Mouse (Mus musculus): ENCODE measurements around the gene Chsy1. TPM values are rescaled to one million over a fixed set of nuclear protein-coding genes. Genes with fewer than 3 reads are reported as not detected.

Chsy1 gene
- polyA plus RNA-seq, 1 experiment from 2014 or later = 13.3 TPM

DNA sequence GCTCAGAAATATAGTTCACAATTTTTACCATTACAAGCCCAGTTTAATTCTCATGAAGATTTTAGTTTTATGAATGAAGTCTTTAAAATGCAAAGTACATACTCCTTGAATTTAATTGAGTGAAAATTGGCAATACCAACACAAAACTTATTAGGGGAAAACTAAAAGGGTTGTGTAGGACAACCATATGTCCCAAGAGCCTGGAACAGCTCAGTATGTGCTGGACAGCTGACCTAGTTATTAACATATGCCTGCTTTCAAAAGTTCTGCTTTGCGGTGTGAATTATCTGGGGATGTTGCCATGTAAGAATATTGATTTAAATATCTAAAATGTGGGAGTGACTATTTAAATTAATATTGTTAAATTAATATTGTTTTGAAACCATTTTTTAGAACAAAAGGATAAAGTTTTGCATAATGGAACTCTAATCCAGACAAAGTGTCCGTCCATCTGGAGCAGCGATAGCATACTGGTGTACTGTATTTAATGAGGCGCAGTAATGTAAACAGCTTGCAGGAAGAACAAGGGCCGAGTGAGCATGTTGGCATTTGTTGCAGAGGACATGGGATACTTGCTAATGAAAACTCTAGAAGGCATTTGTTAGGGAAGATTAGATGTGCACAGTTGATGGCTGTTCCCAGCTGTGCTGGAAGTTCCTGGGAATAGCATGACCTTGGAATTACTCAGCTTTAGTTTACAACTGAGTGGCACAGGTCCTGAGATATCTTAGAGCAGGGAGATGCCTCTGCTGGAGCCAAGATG is 55.9 kb downstream of the Chsy1 start:
- H3K9me3 ChIP-seq = no peaks in the 10 kb centered on the region
- H3K27ac ChIP-seq (replicated peaks) = peak overlapping the region; percentile 70
- ATAC-seq (replicated peaks) = peak; percentile 65
- H3K9ac ChIP-seq (replicated peaks) = no peak overlapping the region
- H3K36me3 ChIP-seq = no peaks in the 10 kb centered on the region
- WGBS = 28% methylated on average over 5 of the region's 5 CpGs
- H3K4me2 ChIP-seq (replicated peaks) = no peak overlapping the region
- H3K27me3 ChIP-seq = no peaks in the 10 kb centered on the region
- no peak overlapping the region for H3K4me3 ChIP-seq
- peaks cover 23% of the 10 kb centered on the region for H3K4me1 ChIP-seq

DNA sequence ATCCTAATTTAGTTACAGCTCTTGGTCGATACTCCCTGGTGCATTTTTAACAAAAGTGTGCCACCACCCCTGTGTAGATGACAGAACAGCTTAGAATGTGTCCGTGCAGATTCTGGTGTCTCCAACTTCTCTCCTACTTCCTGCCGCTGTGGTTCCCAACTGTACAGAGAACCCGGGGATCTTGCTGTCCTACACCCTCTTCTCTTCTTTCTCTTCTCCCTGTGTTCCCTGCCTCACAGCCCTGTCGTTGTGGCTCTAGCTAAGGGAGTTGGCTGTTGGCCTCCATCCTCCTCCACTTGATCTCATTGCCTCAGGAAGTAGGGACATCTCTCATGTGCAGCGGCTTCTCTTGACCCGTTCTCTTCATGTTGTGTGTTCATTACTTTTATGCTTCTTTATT is 59.6 kb downstream of the Chsy1 start:
- ATAC-seq (replicated peaks) = no peak
- Histone ChIP-seq H3K27ac (replicated peaks) (no peak overlapping the region), H3K36me3 (peaks cover 27% of the 10 kb centered on the region), H3K9me3 (no peaks in the 10 kb centered on the region), H3K4me1 (peaks cover 18% of the 10 kb centered on the region), H3K4me2 (replicated peaks) (no peak overlapping the region), H3K4me3 (no peak overlapping the region), H3K27me3 (no peaks in the 10 kb centered on the region), H3K9ac (replicated peaks) (no peak overlapping the region)
- 92% methylated on average over 7 of the region's 7 CpGs for WGBS

DNA sequence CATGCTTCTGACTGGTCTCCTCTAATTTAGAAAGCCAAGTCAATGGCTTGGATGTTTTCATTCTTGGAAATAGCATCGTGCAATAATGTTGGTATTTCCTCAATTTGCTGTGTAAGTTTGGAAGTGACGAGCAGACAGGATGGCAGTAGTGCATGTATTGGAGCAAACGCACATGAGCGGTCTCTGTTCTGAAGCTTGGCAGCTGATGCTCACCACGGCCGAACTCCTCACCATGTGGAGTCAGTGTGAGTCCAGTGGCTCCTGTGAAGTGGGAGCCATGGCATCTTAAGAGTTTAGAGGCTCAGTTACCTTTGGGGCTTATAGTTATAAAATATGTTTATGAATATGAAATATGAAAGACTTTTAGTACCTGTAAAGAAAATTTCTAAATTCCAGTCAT is 60.2 kb downstream of the Chsy1 start:
- 85% methylated on average over 6 of the region's 6 CpGs for WGBS
- H3K36me3 ChIP-seq = peaks cover 33% of the 10 kb centered on the region
- H3K9ac ChIP-seq (replicated peaks) = no peak overlapping the region
- no peaks in the 10 kb centered on the region for H3K9me3 ChIP-seq
- no peak for ATAC-seq (replicated peaks)
- H3K4me2 ChIP-seq (replicated peaks) = no peak overlapping the region
- H3K27ac ChIP-seq (replicated peaks) = no peak overlapping the region
- peaks cover 12% of the 10 kb centered on the region for H3K4me1 ChIP-seq
- no peak overlapping the region for H3K4me3 ChIP-seq
- H3K27me3 ChIP-seq = no peaks in the 10 kb centered on the region

DNA sequence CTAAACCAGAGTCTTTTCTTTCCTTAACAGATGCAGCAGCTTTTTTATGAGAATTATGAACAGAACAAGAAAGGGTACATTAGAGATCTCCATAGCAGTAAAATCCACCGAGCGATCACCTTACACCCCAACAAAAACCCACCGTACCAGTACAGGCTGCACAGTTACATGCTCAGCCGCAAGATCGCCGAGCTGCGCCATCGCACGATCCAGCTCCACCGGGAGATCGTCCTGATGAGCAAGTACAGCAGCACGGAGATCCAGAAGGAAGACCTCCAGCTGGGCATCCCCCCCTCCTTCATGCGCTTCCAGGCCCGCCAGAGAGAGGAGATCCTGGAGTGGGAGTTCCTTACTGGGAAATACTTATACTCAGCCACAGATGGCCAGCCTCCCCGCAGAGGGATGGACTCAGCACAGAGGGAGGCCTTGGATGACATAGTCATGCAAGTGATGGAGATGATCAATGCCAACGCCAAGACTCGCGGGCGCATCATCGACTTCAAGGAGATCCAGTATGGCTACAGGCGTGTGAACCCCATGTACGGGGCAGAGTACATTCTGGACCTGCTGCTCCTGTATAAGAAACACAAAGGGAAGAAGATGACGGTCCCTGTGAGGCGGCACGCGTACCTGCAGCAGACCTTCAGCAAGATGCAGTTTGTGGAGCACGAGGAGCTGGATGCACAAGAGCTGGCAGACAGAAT is 61.6 kb downstream of the Chsy1 start:
- Histone ChIP-seq H3K27ac (replicated peaks) (no peak overlapping the region), H3K27me3 (no peaks in the 10 kb centered on the region), H3K9ac (replicated peaks) (no peak overlapping the region), H3K36me3 (peaks cover 34% of the 10 kb centered on the region), H3K4me2 (replicated peaks) (no peak overlapping the region), H3K4me1 (no peaks in the 10 kb centered on the region), H3K9me3 (no peaks in the 10 kb centered on the region), H3K4me3 (no peak overlapping the region)
- 96% methylated on average over 27 of the region's 27 CpGs for WGBS
- ATAC-seq (replicated peaks) = no peak

DNA sequence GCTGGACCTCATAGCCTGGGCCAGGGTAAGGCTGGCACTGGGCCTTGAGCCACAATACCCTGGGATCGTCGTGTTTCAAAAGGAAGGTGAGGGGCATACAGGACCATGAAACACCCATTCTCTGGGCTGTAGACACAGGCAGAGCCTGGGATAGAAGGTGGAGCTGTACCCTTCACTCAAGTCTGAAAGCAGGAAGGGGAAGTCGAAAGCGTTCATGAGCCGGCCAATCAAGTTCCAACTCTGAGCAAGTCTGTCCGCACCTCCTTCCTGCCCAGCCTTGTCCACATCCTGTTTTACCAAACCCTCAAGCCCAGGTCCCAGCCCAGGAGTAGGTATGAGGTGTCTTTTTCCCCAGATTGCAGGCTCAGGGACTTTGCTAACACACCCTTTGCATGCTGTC is 66.4 kb downstream of the Chsy1 start:
- no peak overlapping the region for H3K9ac ChIP-seq (replicated peaks)
- H3K27ac ChIP-seq (replicated peaks) = no peak overlapping the region
- peaks cover 31% of the 10 kb centered on the region for H3K36me3 ChIP-seq
- no peaks in the 10 kb centered on the region for H3K27me3 ChIP-seq
- no peak overlapping the region for H3K4me2 ChIP-seq (replicated peaks)
- H3K4me1 ChIP-seq = peaks cover 11% of the 10 kb centered on the region; the same call in 1 of the 2 replicates
- 90% methylated on average over 6 of the region's 6 CpGs for WGBS
- H3K9me3 ChIP-seq = no peaks in the 10 kb centered on the region
- no peak for ATAC-seq (replicated peaks)
- H3K4me3 ChIP-seq = no peak overlapping the region

DNA sequence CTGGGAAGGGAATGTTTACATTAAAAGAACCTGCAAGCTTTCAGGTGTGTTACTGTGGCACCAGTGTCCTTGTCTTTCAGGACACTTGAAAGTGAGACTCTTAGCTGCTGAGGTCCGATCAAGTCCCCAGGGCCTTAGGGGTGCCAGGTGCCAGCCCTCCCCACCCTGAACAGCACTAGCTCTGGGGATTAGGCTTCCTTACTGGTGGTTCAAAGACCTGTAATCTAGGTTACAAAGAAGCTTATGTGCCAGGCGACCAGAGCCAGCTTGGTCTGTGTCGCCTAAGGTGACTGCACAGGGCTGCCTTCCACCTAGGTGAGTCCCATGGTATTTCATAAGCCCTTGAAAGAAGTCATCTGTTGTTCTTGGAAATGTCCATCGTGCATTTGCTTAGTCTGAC is 66.9 kb downstream of the Chsy1 start:
- Histone ChIP-seq H3K4me1 (peaks cover 11% of the 10 kb centered on the region; the same call in 1 of the 2 replicates), H3K4me3 (no peak overlapping the region), H3K4me2 (replicated peaks) (no peak overlapping the region), H3K9me3 (no peaks in the 10 kb centered on the region), H3K27me3 (no peaks in the 10 kb centered on the region), H3K36me3 (peaks cover 25% of the 10 kb centered on the region), H3K9ac (replicated peaks) (no peak overlapping the region), H3K27ac (replicated peaks) (no peak overlapping the region)
- no peak for ATAC-seq (replicated peaks)
- 95% methylated on average over 4 of the region's 4 CpGs for WGBS

DNA sequence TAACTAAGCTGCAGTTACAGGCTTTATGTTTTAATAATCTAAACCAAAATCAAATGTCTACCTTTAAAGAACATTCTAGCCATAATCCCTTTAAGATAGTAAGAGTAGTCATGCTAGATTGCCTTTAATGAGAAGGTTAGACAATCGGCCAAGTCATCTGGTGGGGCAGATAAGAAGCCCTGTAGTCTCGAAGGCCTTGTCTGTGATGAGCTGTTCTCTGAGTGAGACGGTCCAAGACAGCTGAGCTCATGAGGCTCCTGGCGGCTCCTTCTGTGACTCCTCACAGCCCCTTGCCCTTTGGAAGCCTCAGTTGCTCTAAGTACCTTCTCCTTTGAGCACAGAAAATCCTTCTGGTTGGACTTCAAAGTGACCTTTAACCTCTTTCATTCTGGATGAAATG is 67.6 kb downstream of the Chsy1 start:
- H3K4me3 ChIP-seq = no peak overlapping the region
- no peak for ATAC-seq (replicated peaks)
- no peak overlapping the region for H3K9ac ChIP-seq (replicated peaks)
- no peaks in the 10 kb centered on the region for H3K9me3 ChIP-seq
- no peak overlapping the region for H3K27ac ChIP-seq (replicated peaks)
- no peak overlapping the region for H3K4me2 ChIP-seq (replicated peaks)
- no peaks in the 10 kb centered on the region for H3K27me3 ChIP-seq
- 86% methylated on average over 4 of the region's 4 CpGs for WGBS
- peaks cover 11% of the 10 kb centered on the region; the same call in 1 of the 2 replicates for H3K4me1 ChIP-seq
- peaks cover 19% of the 10 kb centered on the region for H3K36me3 ChIP-seq

DNA sequence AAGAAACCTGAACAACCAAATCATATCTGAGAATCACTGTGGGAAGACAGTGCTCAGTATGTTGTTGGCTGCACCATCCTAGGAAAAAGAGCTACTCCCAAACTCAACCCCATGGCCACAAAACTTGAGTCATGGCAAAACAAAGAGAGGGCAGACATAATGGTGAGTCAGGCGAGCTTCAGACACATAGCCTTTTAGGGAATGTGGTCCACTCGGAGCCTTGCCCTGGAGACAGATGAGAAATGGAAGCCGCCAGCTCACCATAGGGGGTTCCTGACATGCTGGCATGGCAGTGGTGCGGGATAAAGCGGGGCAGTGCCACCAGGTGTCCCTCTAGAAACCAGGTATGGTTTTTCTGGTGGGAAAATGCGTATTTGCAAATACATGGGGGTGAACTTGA is 68.8 kb downstream of the Chsy1 start:
- 92% methylated on average over 6 of the region's 6 CpGs for WGBS

DNA sequence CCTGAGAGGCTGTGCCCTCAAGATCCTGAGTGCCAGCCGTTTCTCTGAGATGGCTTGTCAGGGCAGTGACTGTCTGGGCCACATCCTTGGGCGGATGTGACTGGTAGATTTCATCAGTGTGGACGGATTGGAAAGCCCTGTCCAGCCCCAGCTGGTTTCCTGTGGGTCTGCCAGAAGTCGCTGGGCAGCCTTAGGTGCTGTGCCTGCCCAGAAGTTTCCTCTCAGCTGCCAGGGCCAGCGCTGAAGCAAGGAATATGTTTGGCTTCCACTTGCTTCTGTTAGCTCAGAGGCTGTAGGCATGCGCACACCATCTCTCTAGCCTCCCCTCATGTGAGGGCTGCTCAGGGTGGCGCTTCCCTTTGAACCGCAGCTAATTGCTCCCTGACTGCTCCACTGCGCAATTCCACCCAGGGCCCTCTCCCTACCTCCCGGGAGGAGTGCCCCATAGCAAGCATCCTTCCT is 69.8 kb downstream of the Chsy1 start:
- Histone ChIP-seq H3K27ac (replicated peaks) (no peak overlapping the region), H3K4me3 (no peak overlapping the region), H3K9ac (replicated peaks) (no peak overlapping the region), H3K9me3 (no peaks in the 10 kb centered on the region), H3K4me2 (replicated peaks) (no peak overlapping the region), H3K4me1 (peaks cover 11% of the 10 kb centered on the region; the same call in 1 of the 2 replicates), H3K27me3 (no peaks in the 10 kb centered on the region), H3K36me3 (peaks cover 4% of the 10 kb centered on the region; the same call in 1 of the 2 replicates)
- peak; percentile 57; the same call in 1 of the 2 replicates for ATAC-seq (replicated peaks)
- 63% methylated on average over 10 of the region's 10 CpGs for WGBS

More for the DNA sequence above, 68.8 kb downstream of the Chsy1 start:
- H3K4me2 ChIP-seq (replicated peaks) = no peak overlapping the region
- H3K9me3 ChIP-seq = no peaks in the 10 kb centered on the region
- H3K4me3 ChIP-seq = no peak overlapping the region
- H3K27me3 ChIP-seq = no peaks in the 10 kb centered on the region
- no peak overlapping the region for H3K9ac ChIP-seq (replicated peaks)
- H3K36me3 ChIP-seq = peaks cover 12% of the 10 kb centered on the region
- no peak for ATAC-seq (replicated peaks)
- no peak overlapping the region for H3K27ac ChIP-seq (replicated peaks)
- peaks cover 11% of the 10 kb centered on the region; the same call in 1 of the 2 replicates for H3K4me1 ChIP-seq

DNA sequence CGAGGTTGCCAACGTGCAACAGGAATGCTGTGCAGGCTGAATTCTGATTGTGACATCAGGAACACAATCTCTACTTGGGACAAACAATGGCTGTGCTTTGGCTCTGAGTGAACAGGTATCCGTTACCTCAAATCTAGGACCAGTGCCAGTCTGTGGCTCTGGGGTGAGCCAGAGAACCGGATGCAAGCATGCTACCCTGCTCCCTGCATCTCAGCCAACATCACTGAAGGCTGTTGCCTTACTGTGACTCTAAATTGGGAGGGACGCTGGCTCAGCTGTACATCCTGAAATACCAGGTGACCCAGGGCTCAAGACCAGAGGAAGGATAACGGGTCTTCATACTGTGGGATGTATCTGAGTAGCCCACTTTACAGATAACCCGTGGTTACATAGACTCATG is 70.4 kb downstream of the Chsy1 start:
- H3K36me3 ChIP-seq = no peaks in the 10 kb centered on the region
- no peak for ATAC-seq (replicated peaks)
- H3K4me1 ChIP-seq = peaks cover 11% of the 10 kb centered on the region; the same call in 1 of the 2 replicates
- no peak overlapping the region for H3K4me2 ChIP-seq (replicated peaks)
- H3K9me3 ChIP-seq = no peaks in the 10 kb centered on the region
- no peaks in the 10 kb centered on the region for H3K27me3 ChIP-seq
- no peak overlapping the region for H3K4me3 ChIP-seq
- WGBS = 77% methylated on average over 7 of the region's 7 CpGs
- H3K9ac ChIP-seq (replicated peaks) = no peak overlapping the region
- H3K27ac ChIP-seq (replicated peaks) = no peak overlapping the region

DNA sequence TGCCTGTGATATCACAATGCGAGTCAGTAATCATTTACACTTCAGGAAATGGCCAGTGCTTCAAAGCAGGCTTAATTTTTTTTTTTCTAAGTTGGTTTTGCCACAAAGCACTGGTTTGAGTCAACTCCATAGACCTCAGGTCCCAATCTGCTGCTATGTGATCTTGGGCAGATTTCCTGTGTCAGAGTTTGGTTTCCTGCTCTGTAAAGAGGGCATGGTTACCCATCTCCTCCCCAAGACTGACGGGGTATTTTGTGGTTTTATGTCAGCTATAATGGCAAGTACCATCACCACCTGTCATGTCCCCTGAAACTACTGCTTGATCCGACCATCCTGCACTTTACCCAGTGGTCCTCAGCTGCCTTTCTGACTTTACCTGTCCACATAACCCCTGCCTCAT is 70.9 kb downstream of the Chsy1 start:
- H3K4me1 ChIP-seq = peaks cover 11% of the 10 kb centered on the region; the same call in 1 of the 2 replicates
- no peak overlapping the region for H3K27ac ChIP-seq (replicated peaks)
- H3K27me3 ChIP-seq = no peaks in the 10 kb centered on the region
- no peak for ATAC-seq (replicated peaks)
- no peak overlapping the region for H3K4me2 ChIP-seq (replicated peaks)
- no peaks in the 10 kb centered on the region for H3K36me3 ChIP-seq
- no peaks in the 10 kb centered on the region for H3K9me3 ChIP-seq
- no peak overlapping the region for H3K9ac ChIP-seq (replicated peaks)
- 84% methylated on average over 3 of the region's 3 CpGs for WGBS
- no peak overlapping the region for H3K4me3 ChIP-seq

DNA sequence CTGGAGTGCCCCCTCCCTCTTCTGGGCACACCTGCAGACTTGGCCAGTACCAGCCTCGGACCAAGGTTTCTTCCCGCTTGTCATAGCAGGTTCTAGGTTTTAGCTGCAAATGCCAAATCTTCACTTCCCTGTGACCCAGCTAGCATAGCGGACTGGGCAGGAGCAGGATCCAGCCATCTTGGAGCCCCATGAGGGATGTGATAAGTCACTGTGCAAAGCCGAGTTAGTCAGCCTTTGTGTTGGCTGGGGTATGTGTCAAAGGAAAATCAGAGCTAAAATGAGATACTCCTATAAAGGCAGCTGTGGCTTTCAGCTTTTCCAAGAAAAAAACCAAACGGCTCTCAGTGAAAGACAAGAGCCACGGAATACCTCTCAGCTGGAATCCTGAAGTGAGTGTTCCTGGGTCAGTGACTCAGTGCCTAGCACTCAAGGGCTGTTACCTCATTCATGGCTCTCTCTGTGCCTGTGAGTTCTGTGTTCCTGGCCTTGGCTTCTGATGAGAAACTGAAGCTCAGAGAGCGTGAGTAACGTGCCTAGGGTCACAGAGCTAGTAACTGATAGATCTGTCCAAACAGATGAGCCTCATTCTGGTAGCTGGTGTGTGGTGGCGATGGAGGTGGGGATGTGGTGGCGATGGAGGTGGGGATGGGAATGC is 71.5 kb downstream of the Chsy1 start:
- Histone ChIP-seq H3K4me3 (no peak overlapping the region), H3K4me2 (replicated peaks) (no peak overlapping the region), H3K4me1 (peaks cover 11% of the 10 kb centered on the region; the same call in 1 of the 2 replicates), H3K36me3 (no peaks in the 10 kb centered on the region), H3K9me3 (no peaks in the 10 kb centered on the region), H3K27me3 (no peaks in the 10 kb centered on the region), H3K9ac (replicated peaks) (no peak overlapping the region), H3K27ac (replicated peaks) (no peak overlapping the region)
- ATAC-seq (replicated peaks) = no peak
- 84% methylated on average over 10 of the region's 10 CpGs for WGBS

Measured in forebrain, embryonic 15.5 days (tissue).